Mouse (Mus musculus): ENCODE results near the gene Klhdc7a. TPM values are rescaled to one million over a fixed set of nuclear protein-coding genes. Genes with fewer than 3 reads are reported as not detected.
"Not testable (repeated sequence)": the region's sequence is repeated elsewhere in the genome, so short reads cannot be mapped to it uniquely, and the experiment has no call there.

Klhdc7a gene
- under 1 TPM; 0.07 to 0.88 (median 0.30) TPM for total RNA-seq (2022)

GRCm38 (mm10) chr4:139967922-139968321, at the start of gene Klhdc7a:
TSS of gene Klhdc7a (minus strand) at chr4:139968026.
- peak; percentile 58 to 80 for DNase-seq (ENCODE audit: low spot score in 2 of 2)

GRCm38 (mm10) chr4:140015916-140016315, 48.1 kb upstream of the Klhdc7a start:
- DNase-seq (ENCODE audit: low spot score in 2 of 2), result no peak

- no peak for DNase-seq (ENCODE audit: low spot score in 2 of 2)
Measured at GRCm38 (mm10) chr4:140010728-140011470, 43.1 kb upstream of the Klhdc7a start.

- DNase-seq (ENCODE audit: low spot score in 2 of 2), result no peak
Measured at GRCm38 (mm10) chr4:140004932-140005331, 37.1 kb upstream of the Klhdc7a start.

GRCm38 (mm10) chr4:140004170-140004569, 36.3 kb upstream of the Klhdc7a start:
- no peak for DNase-seq (ENCODE audit: low spot score in 2 of 2)

- DNase-seq (ENCODE audit: low spot score in 2 of 2), result no peak
Measured at GRCm38 (mm10) chr4:140002069-140002468, 34.2 kb upstream of the Klhdc7a start.

GRCm38 (mm10) chr4:140000911-140001310, 33.1 kb upstream of the Klhdc7a start:
- DNase-seq (ENCODE audit: low spot score in 2 of 2), result no peak

GRCm38 (mm10) chr4:139999033-139999432, 31.2 kb upstream of the Klhdc7a start:
- DNase-seq (ENCODE audit: low spot score in 2 of 2), result no peak

GRCm38 (mm10) chr4:139995659-139996058, 27.8 kb upstream of the Klhdc7a start:
- no peak for DNase-seq (ENCODE audit: low spot score in 2 of 2)

GRCm38 (mm10) chr4:139993111-139993755, 25.4 kb upstream of the Klhdc7a start:
- DNase-seq (ENCODE audit: low spot score in 2 of 2), result no peak

- DNase-seq (ENCODE audit: low spot score in 2 of 2), result no peak
Measured at GRCm38 (mm10) chr4:139986913-139987312, 19.1 kb upstream of the Klhdc7a start.

GRCm38 (mm10) chr4:139978716-139979115, 10.9 kb upstream of the Klhdc7a start:
- no peak for DNase-seq (ENCODE audit: low spot score in 2 of 2)

GRCm38 (mm10) chr4:139977308-139977781, 9.5 kb upstream of the Klhdc7a start:
- DNase-seq (ENCODE audit: low spot score in 2 of 2), result no peak

- DNase-seq (ENCODE audit: low spot score in 2 of 2), result no peak
Measured at GRCm38 (mm10) chr4:139974506-139974905, 6.7 kb upstream of the Klhdc7a start.

- peak in 1 of 2 experiments; percentile 23 for DNase-seq (ENCODE audit: low spot score in 2 of 2)
Measured at GRCm38 (mm10) chr4:139967475-139967891, 343 bp downstream of the Klhdc7a start.

GRCm38 (mm10) chr4:139966981-139967380, 845 bp downstream of the Klhdc7a start:
- no peak for DNase-seq (ENCODE audit: low spot score in 2 of 2)

- no peak for DNase-seq (ENCODE audit: low spot score in 2 of 2)
Measured at GRCm38 (mm10) chr4:139965596-139966185, 2.1 kb downstream of the Klhdc7a start.

GRCm38 (mm10) chr4:139964406-139964805, 3.4 kb downstream of the Klhdc7a start:
- no peak for DNase-seq (ENCODE audit: low spot score in 2 of 2)

- DNase-seq (ENCODE audit: low spot score in 2 of 2), result no peak
Measured at GRCm38 (mm10) chr4:139963911-139964310, 3.9 kb downstream of the Klhdc7a start.

- no peak for DNase-seq (ENCODE audit: low spot score in 2 of 2)
Measured at GRCm38 (mm10) chr4:139963059-139963458, 4.8 kb downstream of the Klhdc7a start.

- no peak for DNase-seq (ENCODE audit: low spot score in 2 of 2)
Measured at GRCm38 (mm10) chr4:139961816-139962215, 6.0 kb downstream of the Klhdc7a start.

GRCm38 (mm10) chr4:139961329-139961728, 6.5 kb downstream of the Klhdc7a start:
- DNase-seq (ENCODE audit: low spot score in 2 of 2), result not testable (repeated sequence)

Data from gastrocnemius, adult 8-10 months (tissue).